Mouse (Mus musculus) layer of hippocampus, adult 2 months (tissue): ENCODE data around the gene Rec114. TPM values are rescaled to one million over a fixed set of nuclear protein-coding genes. Genes with fewer than 3 reads are reported as not detected.

Source experiments
- DNase-seq, 2 experiments: peaks; one replicate each; pipeline ENCODE4 v3.0.0; 2022; ENCODE audit warnings: low spot score in 2 of 2
- H3K27ac ChIP-seq: fragments of 200-600 bp; 2 replicates; pipeline ENCODE4 v1.8.1; 2022
- H3K4me3 ChIP-seq: fragments of 200-600 bp; 2 replicates; pipeline ENCODE4 v1.8.1; 2022; ENCODE audit warnings: mild to moderate bottlenecking
- CTCF ChIP-seq: fragments of 200-600 bp; conservative IDR thresholded peaks from 2 replicates; pipeline ENCODE4 v1.8.1; 2022; ENCODE audit warnings: antibody characterized with exemption, mild to moderate bottlenecking, moderate library complexity
- total RNA-seq, 2 experiments: library from RNA; stranded (reverse); gene quantifications; 2 replicates each; pipeline ENCODE4 v1.2.3; 2021

The Rec114 gene
- total RNA-seq, 2 experiments from 2014 or later, result 1.5 TPM; not detected in 1

DNA sequence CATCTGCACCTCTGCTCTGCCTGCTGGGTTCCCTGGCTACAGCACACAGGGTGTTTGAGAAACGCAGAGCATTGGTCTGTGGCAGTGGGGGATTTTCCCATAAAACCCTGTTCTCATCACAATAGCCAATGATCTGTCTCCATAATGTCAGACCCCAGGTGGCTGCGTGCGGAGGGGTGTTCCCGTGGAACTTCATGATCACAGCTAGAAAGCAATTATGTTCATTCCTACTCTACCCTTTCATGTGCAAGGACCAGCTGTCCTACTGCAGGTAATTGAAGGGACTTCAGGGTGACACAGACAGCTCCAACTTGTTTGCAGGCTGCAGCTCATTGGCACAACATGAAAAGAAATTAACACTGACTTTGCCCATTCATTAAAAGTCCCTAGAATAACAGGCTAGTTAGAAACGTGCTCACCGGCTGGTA, 3.6 kb upstream of the Rec114 start:
- Histone ChIP-seq H3K4me3 (no peak overlapping the region), H3K27ac (no peak overlapping the region)
- no peak for DNase-seq
- TF ChIP-seq CTCF, result no peak

DNA sequence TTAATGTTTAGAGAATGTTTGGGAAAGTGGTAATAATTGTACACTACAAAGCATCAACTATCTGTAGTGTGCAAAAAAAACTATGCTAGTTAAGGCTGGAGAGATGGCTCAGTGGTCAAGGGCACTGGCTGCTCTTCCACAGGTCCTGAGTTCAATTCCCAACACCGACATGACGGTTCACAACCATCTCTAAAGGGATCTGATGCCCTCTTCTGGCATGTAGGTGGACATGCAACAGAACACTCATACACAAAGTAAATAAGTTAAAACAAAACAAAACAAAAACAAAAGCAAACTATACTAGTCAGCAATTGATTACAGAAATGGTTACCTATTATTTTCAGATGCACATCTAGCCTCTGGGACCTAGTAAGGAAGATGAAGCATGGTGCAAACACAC, 1.1 kb downstream of the Rec114 start:
- H3K27ac ChIP-seq, result no peak overlapping the region
- TF ChIP-seq CTCF, result 0 out of 2 replicates have a peak, but pooled peaks have one; percentile 11
- H3K4me3 ChIP-seq, result no peak overlapping the region
- no peak for DNase-seq

DNA sequence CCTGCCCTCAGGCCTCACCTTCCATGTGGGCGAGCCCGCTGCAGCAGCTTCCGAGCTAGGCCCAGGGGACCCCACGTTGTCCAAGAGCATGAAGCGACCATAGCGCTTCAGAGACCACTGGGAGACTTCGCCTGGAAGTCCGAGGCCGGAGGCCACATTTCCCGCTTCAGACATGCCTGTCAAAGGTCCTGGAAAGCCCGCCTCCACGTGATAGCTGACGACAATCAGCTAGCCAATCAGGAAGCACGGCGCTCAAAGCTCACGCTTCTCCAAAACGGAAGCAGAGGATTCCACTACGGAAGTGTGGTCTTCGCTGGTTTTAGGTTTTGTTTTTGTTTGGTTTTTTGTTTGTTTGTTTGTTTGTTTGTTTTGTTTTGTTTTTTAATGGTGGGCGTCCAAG, 2.4 kb downstream of the Rec114 start:
- H3K4me3 ChIP-seq, result no peak overlapping the region
- DNase-seq, result no peak
- H3K27ac ChIP-seq, result no peak overlapping the region
- TF ChIP-seq CTCF, result no peak

DNA sequence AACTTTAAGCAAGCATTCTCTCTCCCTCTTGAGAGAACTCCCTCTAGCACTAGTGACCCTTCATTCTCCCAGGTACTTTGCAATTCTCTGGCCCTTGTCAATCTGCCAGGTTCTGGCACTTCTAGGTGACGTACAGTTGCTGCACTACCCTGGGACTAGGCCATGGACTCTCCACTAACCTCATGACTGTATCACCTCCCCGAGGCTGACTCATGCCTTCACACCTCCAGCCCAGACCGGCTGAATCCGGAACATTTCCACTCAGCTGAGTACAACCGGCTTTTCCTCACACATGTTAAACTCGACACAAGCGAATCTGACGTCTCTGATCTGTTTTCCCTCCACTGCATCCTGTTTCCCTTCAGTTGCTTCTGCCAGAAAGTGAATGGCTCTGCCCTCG, 4.0 kb downstream of the Rec114 start:
- Histone ChIP-seq H3K4me3 (no peak overlapping the region), H3K27ac (no peak overlapping the region)
- TF ChIP-seq CTCF, result no peak
- DNase-seq, result no peak

DNA sequence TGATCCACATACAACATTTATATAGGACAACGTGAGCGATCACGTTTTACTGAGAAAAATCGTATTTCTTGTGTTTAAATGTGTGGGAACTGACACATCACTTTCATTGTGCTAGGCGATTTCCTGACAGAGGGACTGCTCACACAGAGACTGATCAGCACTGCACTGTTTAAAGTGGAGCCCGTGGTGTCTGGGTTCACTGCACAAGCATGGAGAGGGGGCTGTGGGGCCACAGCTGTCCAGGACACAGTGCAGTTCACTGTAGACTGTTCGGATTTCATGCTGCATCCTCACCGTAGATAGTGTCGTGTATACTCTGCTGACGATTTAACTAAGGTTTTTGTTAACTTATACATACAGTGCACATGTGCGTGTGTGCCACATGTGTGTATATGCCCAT, 20.6 kb downstream of the Rec114 start:
- no peak for DNase-seq
- Histone ChIP-seq H3K27ac (no peak overlapping the region), H3K4me3 (no peak overlapping the region)
- no peak for TF ChIP-seq CTCF

DNA sequence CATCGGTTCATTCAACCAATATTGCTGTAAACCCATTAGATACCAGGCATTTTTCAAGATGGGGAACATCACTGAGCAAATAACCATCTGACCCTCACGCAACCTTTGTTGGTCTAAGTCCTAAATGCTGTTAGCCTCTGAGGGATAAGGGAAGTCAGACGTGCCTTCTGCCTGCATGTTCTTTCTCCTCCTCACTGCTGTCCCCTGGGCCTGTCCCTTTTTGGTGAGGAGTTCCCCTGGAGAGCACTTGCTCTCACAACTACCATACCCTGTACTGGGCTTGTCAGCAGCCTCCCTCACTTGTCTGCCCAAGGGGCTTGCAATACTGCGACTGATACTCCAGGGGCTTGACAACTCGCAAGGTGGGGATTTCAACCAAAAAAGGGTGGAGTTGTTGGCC, 21.6 kb downstream of the Rec114 start:
- Histone ChIP-seq H3K4me3 (no peak overlapping the region), H3K27ac (no peak overlapping the region)
- TF ChIP-seq CTCF, result no peak
- no peak for DNase-seq

DNA sequence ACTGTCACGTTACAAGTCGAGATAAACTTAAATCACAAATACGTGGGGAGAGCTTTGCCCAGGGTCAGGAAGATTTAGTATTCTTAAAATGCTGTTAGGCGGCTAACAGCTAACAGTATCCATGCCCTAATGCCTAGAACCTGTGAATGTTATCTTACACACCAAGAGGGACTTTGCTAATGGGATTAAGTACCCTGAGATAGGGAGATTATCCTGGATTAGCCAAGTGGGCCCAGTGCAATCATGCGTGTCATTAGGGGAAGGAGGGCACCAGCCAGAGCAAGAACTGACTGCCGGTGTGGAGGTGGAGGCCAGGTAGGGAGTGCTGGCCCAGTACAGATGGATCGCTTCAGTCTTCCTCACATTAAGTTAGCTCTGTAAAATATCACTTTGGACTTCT, 22.7 kb downstream of the Rec114 start:
- no peak overlapping the region for H3K4me3 ChIP-seq
- no peak overlapping the region for H3K27ac ChIP-seq
- TF ChIP-seq CTCF, result no peak
- DNase-seq, result no peak

DNA sequence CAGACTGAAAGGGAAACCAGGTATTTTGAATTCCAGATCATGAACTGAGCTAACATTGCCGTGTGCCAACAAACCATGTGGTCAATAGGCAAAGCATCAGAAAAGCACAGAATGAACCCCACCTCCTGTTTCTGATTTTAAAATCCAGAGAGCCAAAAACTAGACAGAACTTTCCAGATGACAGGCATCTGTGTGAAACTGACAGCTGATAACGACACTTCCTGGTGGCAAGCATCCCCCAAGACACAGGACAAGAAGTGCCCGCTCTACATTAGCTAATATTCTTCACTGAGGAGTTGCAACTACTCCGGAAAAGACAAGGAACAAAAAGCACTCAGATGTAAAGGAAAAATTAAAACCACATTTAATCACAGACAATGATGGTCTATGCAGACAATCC, 23.6 kb downstream of the Rec114 start:
- no peak for TF ChIP-seq CTCF
- DNase-seq, result no peak
- no peak overlapping the region for H3K27ac ChIP-seq

DNA sequence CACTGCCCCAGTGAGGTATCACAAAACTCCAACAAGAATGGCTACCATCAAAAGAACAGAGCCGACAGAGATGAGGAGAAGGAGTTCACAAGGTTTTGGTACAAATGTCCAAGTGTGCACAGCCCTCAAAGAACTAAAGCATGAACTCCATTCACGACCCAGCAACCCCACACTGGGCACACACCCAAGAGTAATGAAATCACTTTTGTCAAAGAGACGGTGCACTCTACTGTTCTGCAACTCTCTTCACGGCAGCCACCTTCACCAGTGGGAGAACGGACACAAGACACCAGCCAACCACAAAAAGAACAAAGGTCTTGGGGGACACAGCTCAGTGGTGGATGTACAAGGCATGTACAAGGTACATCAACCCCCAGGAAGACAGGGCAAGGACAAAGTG, 24.3 kb downstream of the Rec114 start:
- TF ChIP-seq CTCF, result no peak
- no peak for DNase-seq

More for the DNA sequence above, 23.6 kb downstream of the Rec114 start:
- no peak overlapping the region for H3K4me3 ChIP-seq

DNA sequence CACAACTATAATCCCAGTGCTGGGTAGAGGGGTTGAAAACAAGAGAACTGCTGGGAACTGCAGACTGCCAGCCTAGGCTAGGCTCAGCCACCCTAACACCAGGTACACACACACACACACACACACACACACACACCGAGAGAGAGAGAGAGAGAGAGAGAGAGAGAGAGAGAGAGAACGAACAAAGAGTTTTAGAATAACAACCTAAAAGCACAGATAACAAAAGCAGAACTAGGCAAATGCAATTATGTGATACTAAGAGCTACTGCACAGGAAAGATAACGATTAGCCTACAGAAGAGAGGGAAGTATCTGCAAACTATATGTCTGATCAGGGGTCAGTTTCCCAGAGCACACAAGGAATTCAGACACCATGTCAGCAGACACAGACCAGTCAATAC, 24.8 kb downstream of the Rec114 start:
- no peak for TF ChIP-seq CTCF
- Histone ChIP-seq H3K27ac (no peak overlapping the region), H3K4me3 (no peak overlapping the region)
- DNase-seq, result no peak

More for the DNA sequence above, 24.3 kb downstream of the Rec114 start:
- Histone ChIP-seq H3K4me3 (no peak overlapping the region), H3K27ac (no peak overlapping the region)

DNA sequence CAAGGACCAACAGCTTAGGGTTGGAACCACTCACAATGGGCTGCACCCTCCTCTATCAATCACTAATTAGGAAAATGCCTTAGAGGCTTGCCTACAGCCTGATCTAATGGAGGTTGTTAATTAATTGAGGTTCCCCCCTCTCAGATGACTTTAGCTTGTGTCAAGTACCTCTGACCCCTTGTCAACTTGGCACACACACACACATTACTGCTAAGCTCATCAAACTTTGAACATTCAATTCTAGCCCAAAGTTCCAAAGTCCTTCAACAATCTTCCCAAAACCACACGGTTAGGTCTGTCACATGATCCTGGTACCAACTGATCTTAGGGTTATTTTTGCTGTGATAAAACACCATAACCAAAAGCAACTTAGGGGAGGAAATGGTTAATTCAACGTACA, 26.9 kb downstream of the Rec114 start:
- H3K27ac ChIP-seq, result no peak overlapping the region
- no peak for TF ChIP-seq CTCF
- no peak for DNase-seq
- no peak overlapping the region for H3K4me3 ChIP-seq

DNA sequence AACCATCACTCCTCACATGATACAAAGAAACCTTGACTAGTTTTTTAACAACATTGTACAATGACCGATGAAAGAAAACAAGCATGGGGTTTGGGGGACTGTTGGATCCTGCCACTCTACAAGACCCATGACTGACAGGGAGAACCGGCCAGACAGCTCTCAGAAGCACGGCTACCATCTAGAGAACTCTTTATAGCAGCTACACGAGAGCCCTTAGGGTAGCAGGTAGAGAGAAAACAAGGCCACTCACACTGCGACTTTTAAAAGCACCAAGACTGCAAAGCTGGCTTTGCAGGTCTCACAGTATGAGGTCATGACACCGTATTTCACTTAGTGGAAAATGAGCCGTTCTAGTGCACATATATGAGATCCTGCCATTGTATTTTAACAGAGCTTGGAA, 33.1 kb downstream of the Rec114 start:
- Histone ChIP-seq H3K27ac (no peak overlapping the region), H3K4me3 (no peak overlapping the region)
- DNase-seq, result no peak
- TF ChIP-seq CTCF, result no peak

DNA sequence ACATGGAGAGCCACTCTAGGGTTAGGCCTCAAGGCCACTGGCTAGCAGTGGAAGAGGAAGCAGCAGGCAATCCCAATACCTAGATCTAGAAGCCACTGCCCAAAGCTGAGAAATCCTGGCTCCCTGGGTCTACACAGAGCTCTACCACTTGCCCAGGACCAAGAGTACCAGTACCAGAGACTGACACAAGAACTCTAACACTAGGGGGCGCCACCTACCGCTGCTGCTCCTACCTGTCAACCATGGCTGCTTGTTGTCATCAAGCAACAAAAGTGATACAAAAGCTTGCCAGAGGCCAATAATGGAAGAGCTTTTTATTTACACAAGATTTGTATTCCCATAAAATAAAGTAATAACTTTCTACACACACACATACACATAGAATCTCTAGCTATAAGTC, 33.8 kb downstream of the Rec114 start:
- peak; percentile 89 for TF ChIP-seq CTCF
- peak; percentile 55 to 75 for DNase-seq
- Histone ChIP-seq H3K4me3 (no peak overlapping the region), H3K27ac (no peak overlapping the region)

DNA sequence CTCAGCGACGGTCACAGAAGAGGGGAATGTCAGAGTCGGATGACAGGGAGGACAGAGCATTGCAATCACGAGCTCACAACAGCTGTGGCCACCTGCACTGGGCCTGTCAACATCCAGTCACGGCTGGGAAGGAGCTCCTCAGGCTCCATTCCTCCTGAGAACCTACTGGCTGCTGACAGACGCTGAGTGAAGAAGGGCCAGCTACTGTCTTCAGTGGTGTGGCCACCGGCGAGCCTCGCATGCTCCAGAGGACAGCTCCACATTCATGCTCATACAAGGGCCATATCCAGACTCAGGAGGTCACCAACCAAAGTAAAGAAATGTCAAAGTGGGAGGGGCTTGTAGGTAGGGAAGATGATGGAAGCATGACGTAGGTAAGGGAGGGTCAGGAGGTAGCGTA, 36.0 kb downstream of the Rec114 start:
- no peak for DNase-seq
- H3K4me3 ChIP-seq, result no peak overlapping the region
- no peak overlapping the region for H3K27ac ChIP-seq
- no peak for TF ChIP-seq CTCF

DNA sequence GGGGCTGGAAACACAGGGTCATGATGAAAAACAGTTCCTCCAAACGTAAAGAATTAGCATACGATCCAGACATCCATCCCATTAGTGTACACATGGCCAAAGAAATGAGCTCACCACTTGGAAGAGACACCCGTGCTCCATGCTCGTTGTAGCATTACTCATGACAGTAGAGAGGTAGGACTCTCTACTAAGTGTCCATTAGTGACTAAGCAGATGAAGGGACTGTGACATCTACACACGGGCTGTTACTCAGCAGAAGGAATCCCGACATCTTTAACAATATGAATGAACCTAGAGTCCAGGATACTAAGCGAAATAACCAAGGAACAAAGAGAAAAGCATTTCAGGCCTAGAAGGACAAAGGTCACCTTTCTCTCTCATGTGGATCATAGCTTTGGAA, 37.7 kb downstream of the Rec114 start:
- Histone ChIP-seq H3K27ac (no peak overlapping the region), H3K4me3 (no peak overlapping the region)
- DNase-seq, result no peak
- TF ChIP-seq CTCF, result no peak
